Mouse (Mus musculus) intestine, embryonic 14.5 days (tissue): ENCODE data around the gene Arhgap15. TPM values are rescaled to one million over a fixed set of nuclear protein-coding genes. Genes with fewer than 3 reads are reported as not detected.

Experiments used
- ATAC-seq: fragments of 200-750 bp; cut with Nextera tagmentation; replicated peaks from 2 replicates; pipeline ENCODE4 v1.8.0; 2017; ENCODE audit warnings: low read depth, moderate number of reproducible peaks, moderate TSS enrichment, moderate library complexity; ENCODE audit not compliant: low FRiP score, low TSS enrichment
- DNase-seq: peaks from one replicate; pipeline ENCODE4 v3.0.0-alpha.2; 2018; ENCODE audit warnings: low spot score
- H3K27ac ChIP-seq: fragments of 300-500 bp; sonication (generic); 2 replicates; pipeline ENCODE4 v1.5.1; 2014; ENCODE audit warnings: low read depth, mild to moderate bottlenecking, control low read depth
- H3K27me3 ChIP-seq: fragments of 300-500 bp; sonication (generic); replicated peaks from 2 replicates; pipeline ENCODE4 v1.6.1; 2014; ENCODE audit warnings: low read length, control low read depth; ENCODE audit not compliant: control insufficient read depth, insufficient read depth
- H3K36me3 ChIP-seq: fragments of 300-500 bp; sonication (generic); 2 replicates; pipeline ENCODE4 v1.6.1; 2014; ENCODE audit warnings: low read length, control low read depth; ENCODE audit not compliant: control insufficient read depth, insufficient read depth
- H3K4me1 ChIP-seq: fragments of 300-500 bp; sonication (generic); replicated peaks from 2 replicates; pipeline ENCODE4 v1.6.1; 2014; ENCODE audit warnings: low read length, control low read depth, mixed read lengths; ENCODE audit not compliant: control insufficient read depth, insufficient read depth
- H3K4me2 ChIP-seq: fragments of 300-500 bp; sonication (generic); 2 replicates; pipeline ENCODE4 v1.6.1; 2014; ENCODE audit warnings: low read length
- H3K4me3 ChIP-seq: fragments of 300-500 bp; sonication (generic); 2 replicates; pipeline ENCODE4 v1.5.1; 2014; ENCODE audit warnings: low read depth, low read length, control low read depth, mixed read lengths
- H3K9ac ChIP-seq: fragments of 300-500 bp; sonication (generic); 2 replicates; pipeline ENCODE4 v1.6.1; 2014; ENCODE audit warnings: mild to moderate bottlenecking, low read length
- H3K9me3 ChIP-seq: fragments of 300-500 bp; sonication (generic); 2 replicates; pipeline ENCODE4 v1.6.1; 2016; ENCODE audit warnings: low read length, control low read depth; ENCODE audit not compliant: control insufficient read depth
- WGBS: fragments of 180-500 bp; shearing (Covaris S2); extraction: QIAGEN DNeasy Blood & Tissue Kit; methylation state at CpG from one replicate; pipeline ENCODE4 v1.1.7; 2014; 5-methylcytosine and 5-hydroxymethylcytosine counted together
- polyA plus RNA-seq: library from polyadenylated mRNA; unstranded; fragments of >200 nt; fragmentation: Nextera tagmentation; extraction: Ambion mirVana; gene quantifications from 2 replicates; pipeline ENCODE4 v1.2.1, GENCODE M21; 2014

The Arhgap15 gene
- polyA plus RNA-seq, 1 experiment from 2014 or later: 1.5 TPM

GRCm38 (mm10) chr2:44338467-44338866, 589.8 kb downstream of the Arhgap15 start:
- Histone ChIP-seq H3K27me3 (no peaks in the 10 kb centered on the region), H3K9ac (no peak overlapping the region), H3K9me3 (no peaks in the 10 kb centered on the region), H3K36me3 (no peaks in the 10 kb centered on the region), H3K4me2 (no peak overlapping the region), H3K4me3 (no peak overlapping the region), H3K4me1 (no peaks in the 10 kb centered on the region), H3K27ac (no peak overlapping the region)
- ATAC-seq (no peak), DNase-seq (no peak)
- 88% methylated on average over 6 of the region's 6 CpGs for WGBS

GRCm38 (mm10) chr2:44341091-44341571, 592.5 kb downstream of the Arhgap15 start:
- H3K9ac ChIP-seq: no peak overlapping the region
- no peak overlapping the region for H3K4me2 ChIP-seq
- WGBS: 65% methylated on average over 10 of the region's 10 CpGs
- no peak for ATAC-seq
- no peak overlapping the region for H3K4me3 ChIP-seq
- no peak overlapping the region for H3K27ac ChIP-seq
- H3K9me3 ChIP-seq: no peaks in the 10 kb centered on the region
- H3K4me1 ChIP-seq: no peaks in the 10 kb centered on the region
- no peaks in the 10 kb centered on the region for H3K36me3 ChIP-seq
- DNase-seq: no peak
- no peaks in the 10 kb centered on the region for H3K27me3 ChIP-seq

- H3K4me3 ChIP-seq: no peak overlapping the region
- H3K4me1 ChIP-seq: no peaks in the 10 kb centered on the region
- no peaks in the 10 kb centered on the region for H3K9me3 ChIP-seq
- no peak overlapping the region for H3K4me2 ChIP-seq
- H3K27me3 ChIP-seq: no peaks in the 10 kb centered on the region
- DNase-seq (no peak), ATAC-seq (no peak)
- H3K36me3 ChIP-seq: no peaks in the 10 kb centered on the region
- 90% methylated on average over 8 of the region's 8 CpGs for WGBS
- no peak overlapping the region for H3K9ac ChIP-seq
- no peak overlapping the region for H3K27ac ChIP-seq
These were observed 596.2 kb downstream of the Arhgap15 start for GRCm38 (mm10) chr2:44344861-44345260.

GRCm38 (mm10) chr2:44345325-44345945, 596.8 kb downstream of the Arhgap15 start:
- ATAC-seq (no peak), DNase-seq (no peak)
- 88% methylated on average over 5 of the region's 5 CpGs for WGBS
- no peak overlapping the region for H3K4me3 ChIP-seq
- H3K4me2 ChIP-seq: no peak overlapping the region
- H3K4me1 ChIP-seq: no peaks in the 10 kb centered on the region
- H3K36me3 ChIP-seq: no peaks in the 10 kb centered on the region
- H3K9me3 ChIP-seq: no peaks in the 10 kb centered on the region
- no peak overlapping the region for H3K27ac ChIP-seq
- H3K9ac ChIP-seq: no peak overlapping the region
- H3K27me3 ChIP-seq: no peaks in the 10 kb centered on the region

- H3K9me3 ChIP-seq: no peaks in the 10 kb centered on the region
- no peak overlapping the region for H3K27ac ChIP-seq
- H3K9ac ChIP-seq: no peak overlapping the region
- H3K4me2 ChIP-seq: no peak overlapping the region
- ATAC-seq: no peak
- no peaks in the 10 kb centered on the region for H3K4me1 ChIP-seq
- H3K4me3 ChIP-seq: no peak overlapping the region
- DNase-seq: no peak
- no peaks in the 10 kb centered on the region for H3K27me3 ChIP-seq
- 76% methylated on average over 4 of the region's 4 CpGs for WGBS
- H3K36me3 ChIP-seq: no peaks in the 10 kb centered on the region
These were observed 597.6 kb downstream of the Arhgap15 start for GRCm38 (mm10) chr2:44346184-44346583.

- no peaks in the 10 kb centered on the region for H3K36me3 ChIP-seq
- no peaks in the 10 kb centered on the region for H3K4me1 ChIP-seq
- 57% methylated on average over 5 of the region's 5 CpGs for WGBS
These were observed 599.2 kb downstream of the Arhgap15 start for GRCm38 (mm10) chr2:44347781-44348180.

GRCm38 (mm10) chr2:44349101-44349500, 600.5 kb downstream of the Arhgap15 start:
- no peaks in the 10 kb centered on the region for H3K9me3 ChIP-seq
- no peak overlapping the region for H3K4me3 ChIP-seq
- H3K4me2 ChIP-seq: no peak overlapping the region
- ATAC-seq (no peak), DNase-seq (no peak)
- H3K36me3 ChIP-seq: no peaks in the 10 kb centered on the region
- no peaks in the 10 kb centered on the region for H3K4me1 ChIP-seq
- WGBS: 83% methylated on average over 2 of the region's 2 CpGs
- H3K27ac ChIP-seq: no peak overlapping the region
- H3K27me3 ChIP-seq: no peaks in the 10 kb centered on the region
- H3K9ac ChIP-seq: no peak overlapping the region

More at GRCm38 (mm10) chr2:44347781-44348180, 599.2 kb downstream of the Arhgap15 start:
- Histone ChIP-seq H3K9me3 (no peaks in the 10 kb centered on the region), H3K27ac (no peak overlapping the region), H3K9ac (no peak overlapping the region), H3K4me3 (no peak overlapping the region), H3K27me3 (no peaks in the 10 kb centered on the region), H3K4me2 (no peak overlapping the region)
- no peak for ATAC-seq
- DNase-seq: no peak

- 55% methylated on average over 7 of the region's 7 CpGs for WGBS
- Histone ChIP-seq H3K36me3 (no peaks in the 10 kb centered on the region), H3K4me3 (no peak overlapping the region), H3K9me3 (no peaks in the 10 kb centered on the region), H3K27me3 (no peaks in the 10 kb centered on the region), H3K4me2 (no peak overlapping the region), H3K27ac (no peak overlapping the region), H3K4me1 (no peaks in the 10 kb centered on the region), H3K9ac (no peak overlapping the region)
- DNase-seq (no peak), ATAC-seq (no peak)
These were observed 604.3 kb downstream of the Arhgap15 start for GRCm38 (mm10) chr2:44352885-44353284.

- no peak overlapping the region for H3K4me3 ChIP-seq
- H3K4me2 ChIP-seq: no peak overlapping the region
- no peaks in the 10 kb centered on the region for H3K9me3 ChIP-seq
- no peaks in the 10 kb centered on the region for H3K36me3 ChIP-seq
- no peak for DNase-seq
- WGBS: 85% methylated on average over 4 of the region's 4 CpGs
- no peak overlapping the region for H3K9ac ChIP-seq
- H3K4me1 ChIP-seq: no peaks in the 10 kb centered on the region
- H3K27ac ChIP-seq: no peak overlapping the region
- ATAC-seq: no peak
- no peaks in the 10 kb centered on the region for H3K27me3 ChIP-seq
These were observed 605.0 kb downstream of the Arhgap15 start for GRCm38 (mm10) chr2:44353594-44353993.
